Mouse (Mus musculus): ENCODE measurements around the gene Gm7029.

GRCm38 (mm10) chr17:33824084-33824996, 49.3 kb upstream of the Gm7029 start, which contains the start of the genes Rps28 and Ndufa7:
- TF ChIP-seq CTCF (IDR thresholded peaks at IDR 0.05; ENCODE audit: control insufficient read depth, insufficient read depth, low read length) (no peak), POLR2A (IDR thresholded peaks at IDR 0.05; ENCODE audit: borderline replicate concordance, control insufficient read depth, low read depth, low read length) (peak; percentile 92)
